Mouse (Mus musculus) limb, embryonic 12.5 days (tissue): Measurements from ENCODE around the gene L3mbtl3. TPM values are rescaled to one million over a fixed set of nuclear protein-coding genes. Genes with fewer than 3 reads are reported as not detected.

Experiments
- ATAC-seq: fragments of 200-750 bp; cut with Nextera tagmentation; 2 replicates; pipeline ENCODE4 v1.8.0; 2017; ENCODE audit warnings: low read depth, moderate TSS enrichment; ENCODE audit not compliant: insufficient number of reproducible peaks, insufficient read depth, low FRiP score, low TSS enrichment
- H3K27ac ChIP-seq: fragments of 300-500 bp; sonication (generic); 2 replicates; pipeline ENCODE4 v1.5.1; 2016; ENCODE audit warnings: mild to moderate bottlenecking, moderate library complexity
- H3K27me3 ChIP-seq: fragments of 300-500 bp; sonication (generic); 2 replicates; pipeline ENCODE4 v1.6.1; 2016; ENCODE audit warnings: mild to moderate bottlenecking, moderate library complexity
- H3K36me3 ChIP-seq: fragments of 300-500 bp; sonication (generic); 2 replicates; pipeline ENCODE4 v1.6.1; 2016; ENCODE audit warnings: mild to moderate bottlenecking, moderate library complexity
- H3K4me1 ChIP-seq: fragments of 300-500 bp; sonication (generic); replicated peaks from 2 replicates; pipeline ENCODE4 v1.6.1; 2016
- H3K4me2 ChIP-seq: fragments of 300-500 bp; sonication (generic); 2 replicates; pipeline ENCODE4 v1.6.1; 2016; ENCODE audit warnings: mild to moderate bottlenecking, moderate library complexity
- H3K4me3 ChIP-seq: fragments of 300-500 bp; sonication (generic); replicated peaks from 2 replicates; pipeline ENCODE4 v1.5.1; 2016; ENCODE audit warnings: mild to moderate bottlenecking
- H3K9ac ChIP-seq: fragments of 300-500 bp; sonication (generic); replicated peaks from 2 replicates; pipeline ENCODE4 v1.6.1; 2016; ENCODE audit warnings: mild to moderate bottlenecking, moderate library complexity
- H3K9me3 ChIP-seq: fragments of 300-500 bp; sonication (generic); 2 replicates; pipeline ENCODE4 v1.6.1; 2016; ENCODE audit warnings: mild to moderate bottlenecking, moderate library complexity
- WGBS: fragments of 180-500 bp; shearing (Covaris S2); methylation state at CpG from one replicate; pipeline ENCODE4 v1.1.7; 2016; 5-methylcytosine and 5-hydroxymethylcytosine counted together
- polyA plus RNA-seq: library from polyadenylated mRNA; unstranded; fragments of >200 nt; fragmentation: Nextera tagmentation; extraction: Ambion mirVana; gene quantifications from 2 replicates; pipeline ENCODE4 v1.2.1, GENCODE M21; 2016

L3mbtl3 gene
- polyA plus RNA-seq, 1 experiment from 2014 or later = 38.3 TPM

- H3K4me3 ChIP-seq = no peak overlapping the region
- WGBS = 48% methylated on average over 5 of the region's 5 CpGs
- H3K9me3 ChIP-seq = no peaks in the 10 kb centered on the region
- peaks cover 76% of the 10 kb centered on the region for H3K36me3 ChIP-seq
- H3K4me1 ChIP-seq = 0 out of 2 replicates have a peak, but pooled peaks cover 7% of the 10 kb centered on the region
- H3K9ac ChIP-seq = no peak overlapping the region
- no peaks in the 10 kb centered on the region for H3K27me3 ChIP-seq
- H3K27ac ChIP-seq = no peak overlapping the region
- ATAC-seq = no peak
- no peak overlapping the region for H3K4me2 ChIP-seq
Measured at GRCm38 (mm10) chr10:26333966-26334365, 41.8 kb downstream of the L3mbtl3 start.

DNA sequence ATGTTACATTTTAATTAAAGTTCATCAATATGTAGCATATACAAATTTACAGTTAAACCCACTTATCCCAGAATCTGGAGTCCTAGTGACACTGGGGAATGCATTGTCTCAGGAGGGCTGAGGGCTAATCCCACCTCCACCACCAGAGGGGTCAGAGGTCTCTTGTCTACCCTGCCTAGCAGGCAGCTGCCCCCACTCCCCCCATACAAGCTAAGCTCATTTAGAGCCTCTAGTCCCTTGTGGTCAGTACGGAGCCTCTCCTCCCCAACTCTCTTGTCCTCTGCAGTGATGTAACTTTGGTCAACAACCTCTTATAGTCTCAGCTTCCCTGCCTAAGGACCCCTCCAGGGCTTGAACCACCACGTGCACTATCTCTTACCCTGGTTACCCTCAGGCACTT is 43.0 kb downstream of the L3mbtl3 start:
- Histone ChIP-seq H3K27me3 (no peaks in the 10 kb centered on the region), H3K4me3 (no peak overlapping the region), H3K27ac (no peak overlapping the region), H3K36me3 (peaks cover 73% of the 10 kb centered on the region), H3K4me2 (no peak overlapping the region), H3K9ac (no peak overlapping the region), H3K4me1 (0 out of 2 replicates have a peak, but pooled peaks cover 9% of the 10 kb centered on the region), H3K9me3 (no peaks in the 10 kb centered on the region)
- ATAC-seq = no peak
- WGBS = 48% methylated on average over 2 of the region's 2 CpGs

DNA sequence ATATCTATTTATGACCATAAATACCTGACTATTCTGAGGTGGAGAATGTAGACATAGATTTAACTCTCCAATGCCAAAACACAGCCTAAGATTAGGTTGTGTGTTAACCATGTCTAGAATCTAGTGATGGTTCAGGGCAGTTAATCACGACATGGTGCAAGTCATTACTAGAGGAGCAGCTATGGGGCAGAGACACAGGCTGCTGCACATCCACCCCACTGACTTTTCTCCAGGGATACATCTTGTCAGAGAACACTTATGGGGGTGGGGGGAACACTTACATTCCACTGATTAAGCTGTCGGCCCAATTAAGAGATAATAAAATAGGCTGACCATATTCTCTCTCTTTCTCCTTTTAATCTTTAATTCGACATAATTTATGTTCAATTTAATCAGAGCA is 46.9 kb downstream of the L3mbtl3 start:
- H3K9me3 ChIP-seq = no peaks in the 10 kb centered on the region
- ATAC-seq = no peak
- 42% methylated on average over 3 of the region's 3 CpGs for WGBS
- H3K9ac ChIP-seq = no peak overlapping the region
- H3K4me1 ChIP-seq = 0 out of 2 replicates have a peak, but pooled peaks cover 9% of the 10 kb centered on the region
- H3K4me2 ChIP-seq = no peak overlapping the region
- no peaks in the 10 kb centered on the region for H3K27me3 ChIP-seq
- no peak overlapping the region for H3K27ac ChIP-seq
- peaks cover 71% of the 10 kb centered on the region for H3K36me3 ChIP-seq
- H3K4me3 ChIP-seq = no peak overlapping the region

DNA sequence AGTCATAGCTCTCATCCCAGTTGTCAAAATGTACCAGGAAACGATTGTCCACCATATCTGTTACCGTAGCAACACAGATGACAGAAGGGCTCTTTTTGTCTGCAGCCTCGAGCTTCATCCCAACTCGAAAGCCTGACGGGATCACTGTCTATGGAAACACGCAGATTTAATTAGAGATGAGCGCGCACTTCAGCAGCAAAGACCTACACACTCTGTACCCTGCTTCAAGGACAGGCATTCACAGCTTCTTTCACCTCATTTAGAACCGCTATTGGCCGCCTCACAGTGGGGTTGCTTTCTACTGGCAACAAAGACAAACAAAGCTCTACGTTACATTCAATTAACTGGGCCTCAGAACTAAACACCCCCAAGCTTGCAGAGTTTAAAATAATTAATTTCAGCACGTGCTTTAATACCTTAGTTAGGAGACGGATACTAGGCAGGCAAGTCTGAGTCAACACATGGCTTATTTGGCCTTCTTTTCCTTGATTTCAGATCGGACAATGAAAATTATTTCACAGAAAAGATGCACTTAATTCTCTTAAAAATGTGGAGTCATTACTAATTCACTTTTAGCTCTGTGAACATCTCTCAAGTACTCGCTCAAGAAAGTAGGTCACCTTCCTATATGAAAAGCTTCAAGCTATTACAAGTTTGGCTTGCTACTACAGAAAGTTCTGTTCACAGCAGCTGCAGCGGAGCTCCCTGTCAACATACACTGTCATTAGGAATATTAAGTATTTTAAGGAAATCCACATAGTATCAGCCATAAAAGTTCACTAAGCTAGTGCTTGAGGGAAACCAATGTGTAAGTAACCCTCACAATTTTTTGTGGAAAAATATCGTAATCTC is 47.9 kb downstream of the L3mbtl3 start:
- 69% methylated on average over 17 of the region's 17 CpGs for WGBS

GRCm38 (mm10) chr10:26327291-26327690 is 48.5 kb downstream of the L3mbtl3 start:
- no peaks in the 10 kb centered on the region for H3K9me3 ChIP-seq
- no peak for ATAC-seq
- 86% methylated on average over 5 of the region's 5 CpGs for WGBS
- H3K4me3 ChIP-seq = no peak overlapping the region
- H3K4me2 ChIP-seq = no peak overlapping the region
- 0 out of 2 replicates have a peak, but pooled peaks cover 9% of the 10 kb centered on the region for H3K4me1 ChIP-seq
- no peak overlapping the region for H3K27ac ChIP-seq
- H3K36me3 ChIP-seq = peaks cover 72% of the 10 kb centered on the region
- no peaks in the 10 kb centered on the region for H3K27me3 ChIP-seq
- no peak overlapping the region for H3K9ac ChIP-seq

More for the DNA sequence above, 47.9 kb downstream of the L3mbtl3 start:
- H3K27me3 ChIP-seq = no peaks in the 10 kb centered on the region
- H3K9me3 ChIP-seq = no peaks in the 10 kb centered on the region
- no peak overlapping the region for H3K4me2 ChIP-seq
- no peak overlapping the region for H3K9ac ChIP-seq
- H3K36me3 ChIP-seq = peaks cover 71% of the 10 kb centered on the region
- H3K27ac ChIP-seq = no peak overlapping the region
- ATAC-seq = no peak
- 0 out of 2 replicates have a peak, but pooled peaks cover 9% of the 10 kb centered on the region for H3K4me1 ChIP-seq
- no peak overlapping the region for H3K4me3 ChIP-seq

DNA sequence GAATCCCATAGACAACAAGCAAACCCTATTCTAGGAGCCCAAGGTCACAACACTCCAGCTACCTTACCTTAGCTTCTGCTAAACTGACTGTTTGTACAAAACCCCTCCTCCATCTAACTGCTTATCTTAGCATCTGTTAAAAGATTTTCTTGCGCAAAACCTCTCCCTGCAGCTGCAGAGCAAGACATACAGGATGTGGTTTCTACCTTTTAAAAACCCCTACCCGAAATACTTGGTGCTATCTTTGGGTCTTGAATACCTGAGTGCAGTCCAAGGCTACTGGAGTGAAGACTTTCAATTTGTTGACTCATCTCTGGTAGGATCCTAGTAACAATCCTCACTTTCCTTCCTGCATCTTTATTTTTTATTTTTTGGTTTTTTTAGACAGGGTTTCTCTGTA is 50.5 kb downstream of the L3mbtl3 start:
- H3K9me3 ChIP-seq = no peaks in the 10 kb centered on the region
- WGBS = 90% methylated on average over 2 of the region's 2 CpGs
- no peak for ATAC-seq
- H3K27me3 ChIP-seq = no peaks in the 10 kb centered on the region
- no peak overlapping the region for H3K27ac ChIP-seq
- 0 out of 2 replicates have a peak, but pooled peaks cover 9% of the 10 kb centered on the region for H3K4me1 ChIP-seq
- H3K36me3 ChIP-seq = peaks cover 81% of the 10 kb centered on the region
- no peak overlapping the region for H3K4me2 ChIP-seq
- no peak overlapping the region for H3K9ac ChIP-seq
- no peak overlapping the region for H3K4me3 ChIP-seq

GRCm38 (mm10) chr10:26322344-26323051 is 53.3 kb downstream of the L3mbtl3 start:
- no peak for ATAC-seq
- Histone ChIP-seq H3K9ac (no peak overlapping the region), H3K4me2 (no peak overlapping the region), H3K27ac (no peak overlapping the region), H3K27me3 (no peaks in the 10 kb centered on the region), H3K36me3 (peaks cover 87% of the 10 kb centered on the region), H3K4me3 (no peak overlapping the region), H3K4me1 (no peaks in the 10 kb centered on the region), H3K9me3 (no peaks in the 10 kb centered on the region)
- WGBS = 84% methylated on average over 7 of the region's 7 CpGs

DNA sequence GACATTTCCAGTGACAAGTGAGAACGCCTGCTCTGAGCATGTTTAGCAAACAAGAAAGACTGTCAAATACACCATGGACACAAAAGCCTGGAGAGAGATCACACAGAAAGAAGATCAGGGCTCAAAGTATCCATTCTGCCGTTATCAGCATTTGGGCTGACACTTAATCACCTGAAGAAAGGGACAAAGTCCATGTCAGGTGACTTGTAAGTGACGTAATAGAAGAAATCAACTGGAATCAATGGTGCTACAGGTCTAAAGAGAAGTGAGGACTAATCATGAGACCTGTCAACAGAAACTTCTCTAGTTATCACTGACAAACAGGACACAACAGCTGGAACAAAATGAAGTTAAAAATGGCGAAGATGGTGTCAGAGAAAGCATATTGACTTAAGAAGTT is 55.1 kb downstream of the L3mbtl3 start:
- 88% methylated on average over 4 of the region's 4 CpGs for WGBS
- no peaks in the 10 kb centered on the region for H3K4me1 ChIP-seq
- H3K9me3 ChIP-seq = no peaks in the 10 kb centered on the region
- H3K36me3 ChIP-seq = peaks cover 86% of the 10 kb centered on the region
- no peak for ATAC-seq
- no peak overlapping the region for H3K27ac ChIP-seq
- H3K27me3 ChIP-seq = no peaks in the 10 kb centered on the region
- H3K9ac ChIP-seq = no peak overlapping the region
- H3K4me3 ChIP-seq = no peak overlapping the region
- H3K4me2 ChIP-seq = no peak overlapping the region

DNA sequence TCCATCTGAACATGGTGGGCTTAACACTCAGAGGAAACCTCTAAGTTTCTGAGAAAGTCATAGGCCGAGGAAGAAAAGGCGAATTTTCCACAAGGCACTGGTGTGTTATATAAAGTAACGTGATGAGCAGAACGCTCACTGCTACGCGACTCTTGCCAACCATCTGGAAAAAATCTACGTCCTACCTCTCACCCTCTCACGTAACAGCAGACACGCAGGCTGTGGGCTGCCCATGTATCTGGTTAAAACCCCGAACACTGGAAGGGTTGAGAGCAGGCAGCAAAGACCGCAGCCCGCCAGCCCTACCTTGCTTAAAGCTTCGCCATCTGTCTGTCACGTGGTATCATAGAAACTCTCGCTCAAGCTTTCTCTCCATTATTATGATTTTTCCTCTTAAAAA is 61.4 kb downstream of the L3mbtl3 start:
- ATAC-seq = peak; percentile 47; the same call in 1 of the 2 replicates
- Histone ChIP-seq H3K4me2 (no peak overlapping the region), H3K27ac (peak overlapping the region; percentile 13; the same call in 1 of the 2 replicates), H3K9ac (no peak overlapping the region), H3K27me3 (no peaks in the 10 kb centered on the region), H3K4me1 (no peaks in the 10 kb centered on the region), H3K4me3 (no peak overlapping the region), H3K9me3 (no peaks in the 10 kb centered on the region), H3K36me3 (peaks cover 89% of the 10 kb centered on the region)
- WGBS = 65% methylated on average over 15 of the region's 15 CpGs

DNA sequence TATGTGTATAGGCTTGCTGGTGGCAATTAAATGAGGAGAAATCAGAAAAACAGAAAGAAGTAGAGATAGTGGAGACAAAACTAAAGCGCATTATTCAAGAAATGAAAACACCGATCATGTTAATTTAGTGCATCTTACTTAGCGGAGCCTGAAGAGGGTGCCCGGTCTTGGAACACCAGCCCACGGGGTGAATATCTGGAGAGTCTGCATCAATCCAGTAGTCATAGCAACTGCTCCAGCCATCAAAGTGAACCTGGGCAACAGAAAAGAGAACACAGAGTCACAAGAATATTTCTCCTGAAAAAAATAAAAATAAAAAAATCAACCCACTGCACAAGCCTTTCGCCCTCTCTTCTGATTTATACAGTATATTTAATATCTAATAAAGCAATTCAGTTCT is 72.3 kb downstream of the L3mbtl3 start:
- WGBS = 91% methylated on average over 6 of the region's 6 CpGs
- H3K9ac ChIP-seq = no peak overlapping the region
- H3K27ac ChIP-seq = no peak overlapping the region
- peaks cover 61% of the 10 kb centered on the region for H3K36me3 ChIP-seq
- no peak overlapping the region for H3K4me3 ChIP-seq
- no peak for ATAC-seq
- H3K4me2 ChIP-seq = no peak overlapping the region
- no peaks in the 10 kb centered on the region for H3K9me3 ChIP-seq
- H3K27me3 ChIP-seq = no peaks in the 10 kb centered on the region
- no peaks in the 10 kb centered on the region for H3K4me1 ChIP-seq

DNA sequence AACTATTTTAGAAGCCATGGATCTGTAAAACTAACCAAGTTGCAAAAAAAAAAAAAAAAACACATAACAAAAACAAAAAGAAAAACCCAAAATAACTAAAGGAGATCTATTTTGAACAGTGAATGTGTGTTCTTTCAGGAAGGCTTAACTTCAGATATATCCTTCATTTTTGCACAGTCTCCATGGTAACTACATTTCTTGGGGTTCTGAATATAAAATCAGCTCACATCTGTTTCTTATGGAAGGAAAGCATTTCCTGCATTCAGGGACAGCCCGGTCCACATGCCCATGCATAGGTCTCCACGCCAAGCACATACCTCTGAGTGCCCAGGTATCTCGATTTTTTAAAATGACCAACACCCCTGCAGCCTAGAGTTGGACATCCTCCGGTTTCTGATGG is 73.4 kb downstream of the L3mbtl3 start:
- Histone ChIP-seq H3K4me1 (no peaks in the 10 kb centered on the region), H3K27ac (no peak overlapping the region), H3K4me2 (no peak overlapping the region), H3K9me3 (no peaks in the 10 kb centered on the region), H3K9ac (no peak overlapping the region), H3K4me3 (no peak overlapping the region), H3K27me3 (no peaks in the 10 kb centered on the region), H3K36me3 (peaks cover 63% of the 10 kb centered on the region)
- 86% methylated on average over 4 of the region's 4 CpGs for WGBS
- no peak for ATAC-seq
